Mouse (Mus musculus) liver, embryonic 16.5 days (tissue): ENCODE measurements around the gene Hfm1. TPM values are rescaled to one million over a fixed set of nuclear protein-coding genes. Genes with fewer than 3 reads are reported as not detected.

Experiments used
- ATAC-seq: fragments of 200-750 bp; cut with Nextera tagmentation; 2 replicates; pipeline ENCODE4 v1.8.0; 2017; ENCODE audit warnings: low read depth, mild to moderate bottlenecking, moderate number of reproducible peaks, moderate library complexity
- H3K27ac ChIP-seq: fragments of 300-500 bp; sonication (generic); 2 replicates; pipeline ENCODE4 v1.5.1; 2014; ENCODE audit warnings: mild to moderate bottlenecking, low read length
- H3K27me3 ChIP-seq: fragments of 300-500 bp; sonication (generic); 2 replicates; pipeline ENCODE4 v1.6.1; 2014; ENCODE audit warnings: low read depth, low read length, mixed read lengths; ENCODE audit not compliant: control insufficient read depth, insufficient read depth
- H3K36me3 ChIP-seq: fragments of 300-500 bp; sonication (generic); 2 replicates; pipeline ENCODE4 v1.6.1; 2014; ENCODE audit warnings: mild to moderate bottlenecking; ENCODE audit not compliant: control insufficient read depth, insufficient read depth
- H3K4me1 ChIP-seq: fragments of 300-500 bp; sonication (generic); 2 replicates; pipeline ENCODE4 v1.6.1; 2014; ENCODE audit warnings: low read depth, low read length, mixed read lengths; ENCODE audit not compliant: control insufficient read depth
- H3K4me2 ChIP-seq: fragments of 300-500 bp; sonication (generic); 2 replicates; pipeline ENCODE4 v1.6.1; 2014; ENCODE audit warnings: low read depth, low read length, mixed read lengths
- H3K4me3 ChIP-seq: fragments of 300-500 bp; sonication (generic); 2 replicates; pipeline ENCODE4 v1.5.1; 2014; ENCODE audit warnings: low read depth, mild to moderate bottlenecking, low read length
- H3K9ac ChIP-seq: fragments of 300-500 bp; sonication (generic); 2 replicates; pipeline ENCODE4 v1.6.1; 2014; ENCODE audit warnings: low read depth, low read length
- H3K9me3 ChIP-seq: fragments of 300-500 bp; sonication (generic); replicated peaks from 2 replicates; pipeline ENCODE4 v1.6.1; 2016; ENCODE audit warnings: low read length; ENCODE audit not compliant: control insufficient read depth
- WGBS: fragments of 180-500 bp; shearing (Covaris S2); extraction: QIAGEN DNeasy Blood & Tissue Kit; methylation state at CpG from one replicate; pipeline ENCODE4 v1.1.7; 2014; ENCODE audit not compliant: insufficient replicate concordance; 5-methylcytosine and 5-hydroxymethylcytosine counted together
- polyA plus RNA-seq: library from polyadenylated mRNA; unstranded; fragments of >200 nt; fragmentation: Nextera tagmentation; extraction: Ambion mirVana; gene quantifications from 2 replicates; pipeline ENCODE4 v1.2.1, GENCODE M21; 2015

The Hfm1 gene
- polyA plus RNA-seq, 1 experiment from 2014 or later = 0.12 TPM

- H3K4me1 ChIP-seq = no peaks in the 10 kb centered on the region
- H3K9ac ChIP-seq = no peak overlapping the region
- H3K4me3 ChIP-seq = no peak overlapping the region
- ATAC-seq = no peak
- H3K27ac ChIP-seq = no peak overlapping the region
- H3K9me3 ChIP-seq = no peaks in the 10 kb centered on the region
- H3K27me3 ChIP-seq = no peaks in the 10 kb centered on the region
- H3K36me3 ChIP-seq = no peaks in the 10 kb centered on the region
- 61% methylated on average over 4 of the region's 4 CpGs for WGBS
- H3K4me2 ChIP-seq = no peak overlapping the region
Observed at GRCm38 (mm10) chr5:106885517-106885916, 40.6 kb downstream of the Hfm1 start.

DNA sequence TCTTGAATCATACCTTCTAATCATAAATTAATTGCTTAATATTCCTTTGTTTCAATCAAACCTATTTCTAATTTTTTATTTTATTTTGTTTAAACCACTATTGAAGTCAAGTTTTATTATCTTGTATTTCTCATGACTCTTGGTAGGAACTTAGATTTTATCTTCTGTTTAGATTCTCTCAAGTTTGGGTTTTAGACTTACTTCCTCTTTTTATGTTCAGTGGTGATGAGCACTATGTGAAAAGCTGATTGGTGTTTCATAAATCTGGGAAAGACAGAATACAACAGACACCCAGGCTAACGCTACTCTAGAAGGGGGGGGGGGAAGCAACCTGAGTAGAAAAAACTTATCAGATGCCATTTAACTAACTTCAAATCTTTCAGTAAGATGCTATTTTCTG lies 49.7 kb downstream of the Hfm1 start:
- ATAC-seq = no peak
- Histone ChIP-seq H3K4me2 (no peak overlapping the region), H3K36me3 (no peaks in the 10 kb centered on the region), H3K27ac (no peak overlapping the region), H3K27me3 (no peaks in the 10 kb centered on the region), H3K9me3 (no peaks in the 10 kb centered on the region), H3K4me1 (no peaks in the 10 kb centered on the region), H3K4me3 (no peak overlapping the region), H3K9ac (no peak overlapping the region)
- 21% methylated on average over 1 of the region's 1 CpGs for WGBS

DNA sequence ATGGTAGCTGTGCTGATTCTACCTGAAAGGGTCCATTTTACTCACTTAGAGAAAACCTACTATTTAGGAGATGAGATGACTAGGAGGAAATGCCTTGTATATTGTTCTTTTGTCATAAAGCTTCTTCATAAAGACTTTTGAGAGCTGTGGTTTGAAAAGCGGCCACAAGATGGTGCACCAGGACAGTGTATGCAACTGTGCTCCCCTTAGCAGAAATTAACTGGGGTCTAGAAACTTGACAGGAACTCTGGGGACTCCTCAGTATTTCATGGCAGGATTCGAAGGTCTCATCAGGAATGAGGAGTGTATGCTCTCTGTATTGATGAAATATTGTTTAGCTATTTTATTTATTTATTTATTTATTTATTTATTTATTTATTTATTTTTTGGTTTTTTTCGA lies 65.7 kb downstream of the Hfm1 start:
- no peak for ATAC-seq
- H3K27me3 ChIP-seq = no peaks in the 10 kb centered on the region
- no peaks in the 10 kb centered on the region for H3K9me3 ChIP-seq
- no peak overlapping the region for H3K9ac ChIP-seq
- no peaks in the 10 kb centered on the region for H3K36me3 ChIP-seq
- 22% methylated on average over 3 of the region's 3 CpGs for WGBS
- H3K4me1 ChIP-seq = no peaks in the 10 kb centered on the region
- no peak overlapping the region for H3K27ac ChIP-seq
- no peak overlapping the region for H3K4me2 ChIP-seq
- H3K4me3 ChIP-seq = no peak overlapping the region

- Histone ChIP-seq H3K4me2 (no peak overlapping the region), H3K36me3 (no peaks in the 10 kb centered on the region), H3K4me1 (no peaks in the 10 kb centered on the region), H3K27me3 (no peaks in the 10 kb centered on the region), H3K9me3 (no peaks in the 10 kb centered on the region), H3K9ac (no peak overlapping the region), H3K27ac (no peak overlapping the region), H3K4me3 (no peak overlapping the region)
- WGBS = 62% methylated on average over 3 of the region's 3 CpGs
- ATAC-seq = no peak
Observed at GRCm38 (mm10) chr5:106853284-106853683, 72.8 kb downstream of the Hfm1 start.

DNA sequence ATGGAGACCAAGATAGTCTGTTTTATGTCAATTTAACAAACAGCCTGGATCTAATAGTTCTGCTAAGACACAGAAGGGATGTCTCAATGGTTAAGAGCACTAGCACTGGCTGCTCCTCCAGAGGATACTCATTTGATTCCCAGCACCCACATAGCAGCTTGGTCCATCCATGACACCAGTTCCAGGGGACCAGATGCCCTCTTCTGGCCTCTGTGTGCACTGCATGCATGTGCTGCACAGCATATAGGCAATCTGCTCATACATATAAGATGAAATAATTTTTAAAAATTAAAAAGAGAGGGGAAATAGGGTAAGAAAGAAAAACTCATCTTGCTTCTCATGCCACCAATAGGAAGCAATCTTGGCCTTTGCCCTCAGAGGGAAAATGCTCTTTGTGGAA lies 79.1 kb downstream of the Hfm1 start:
- ATAC-seq = no peak
- H3K4me3 ChIP-seq = no peak overlapping the region
- H3K4me1 ChIP-seq = no peaks in the 10 kb centered on the region
- H3K36me3 ChIP-seq = no peaks in the 10 kb centered on the region
- no peaks in the 10 kb centered on the region for H3K27me3 ChIP-seq
- no peak overlapping the region for H3K27ac ChIP-seq
- no peaks in the 10 kb centered on the region for H3K9me3 ChIP-seq
- H3K9ac ChIP-seq = no peak overlapping the region
- H3K4me2 ChIP-seq = no peak overlapping the region

GRCm38 (mm10) chr5:106843906-106844305 lies 82.2 kb downstream of the Hfm1 start:
- Histone ChIP-seq H3K27me3 (no peaks in the 10 kb centered on the region), H3K4me3 (no peak overlapping the region), H3K4me1 (no peaks in the 10 kb centered on the region), H3K36me3 (no peaks in the 10 kb centered on the region), H3K27ac (no peak overlapping the region), H3K4me2 (no peak overlapping the region), H3K9me3 (no peaks in the 10 kb centered on the region), H3K9ac (no peak overlapping the region)
- 50% methylated on average over 2 of the region's 2 CpGs for WGBS
- no peak for ATAC-seq

GRCm38 (mm10) chr5:106833025-106833424 lies 93.1 kb downstream of the Hfm1 start:
- H3K36me3 ChIP-seq = no peaks in the 10 kb centered on the region
- no peak for ATAC-seq
- H3K4me3 ChIP-seq = no peak overlapping the region
- WGBS = 51% methylated on average over 7 of the region's 7 CpGs
- H3K9ac ChIP-seq = no peak overlapping the region
- no peak overlapping the region for H3K4me2 ChIP-seq
- H3K4me1 ChIP-seq = no peaks in the 10 kb centered on the region
- no peaks in the 10 kb centered on the region for H3K27me3 ChIP-seq
- H3K9me3 ChIP-seq = no peaks in the 10 kb centered on the region
- no peak overlapping the region for H3K27ac ChIP-seq

DNA sequence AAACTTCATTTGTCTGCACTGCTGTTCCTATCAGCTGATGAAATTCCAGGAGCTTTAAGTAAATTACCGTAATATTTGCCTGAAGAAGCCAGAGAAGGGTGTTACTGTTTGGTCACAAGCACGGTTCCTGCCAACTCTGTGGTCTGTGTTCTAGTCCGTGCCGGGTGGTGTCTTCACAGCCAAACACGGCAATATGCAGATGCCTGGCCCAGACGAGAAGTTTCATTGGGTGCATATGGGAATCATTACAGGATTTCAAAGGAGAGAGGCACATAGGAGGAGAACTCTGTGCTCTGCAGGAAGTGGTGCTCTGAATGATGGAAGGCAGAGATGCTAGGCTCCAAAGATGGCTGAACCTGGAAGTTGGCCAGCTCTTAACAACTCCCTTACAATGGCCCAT lies 94.7 kb downstream of the Hfm1 start:
- Histone ChIP-seq H3K9ac (no peak overlapping the region), H3K9me3 (no peaks in the 10 kb centered on the region), H3K27ac (no peak overlapping the region), H3K4me2 (no peak overlapping the region), H3K4me3 (no peak overlapping the region), H3K36me3 (no peaks in the 10 kb centered on the region), H3K27me3 (no peaks in the 10 kb centered on the region), H3K4me1 (no peaks in the 10 kb centered on the region)
- WGBS = 69% methylated on average over 6 of the region's 6 CpGs
- no peak for ATAC-seq

GRCm38 (mm10) chr5:106830775-106831174 lies 95.3 kb downstream of the Hfm1 start:
- no peak overlapping the region for H3K9ac ChIP-seq
- H3K4me2 ChIP-seq = no peak overlapping the region
- no peaks in the 10 kb centered on the region for H3K9me3 ChIP-seq
- ATAC-seq = no peak
- 45% methylated on average over 4 of the region's 4 CpGs for WGBS
- H3K27ac ChIP-seq = no peak overlapping the region
- no peaks in the 10 kb centered on the region for H3K4me1 ChIP-seq
- no peaks in the 10 kb centered on the region for H3K27me3 ChIP-seq
- no peak overlapping the region for H3K4me3 ChIP-seq
- no peaks in the 10 kb centered on the region for H3K36me3 ChIP-seq

DNA sequence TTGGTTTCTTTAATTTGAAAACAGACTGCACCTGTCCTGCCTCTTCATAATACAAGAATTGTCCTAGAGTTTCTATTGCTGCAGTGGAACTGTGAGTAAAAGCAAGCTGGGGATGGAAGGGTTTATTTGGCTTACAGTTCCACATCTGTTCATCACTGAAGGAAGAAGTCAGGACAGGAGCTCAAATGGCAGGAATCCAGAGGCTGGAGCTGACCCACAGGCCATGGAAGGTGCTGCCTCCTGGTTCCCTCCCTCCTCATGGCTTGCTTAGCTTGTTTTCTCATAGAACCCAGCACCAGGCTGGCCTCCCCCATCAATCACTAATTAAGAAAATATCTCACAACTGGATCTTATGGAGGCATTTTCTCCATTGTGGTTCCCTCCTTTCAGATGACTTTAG lies 99.4 kb downstream of the Hfm1 start:
- ATAC-seq = no peak
- Histone ChIP-seq H3K36me3 (no peaks in the 10 kb centered on the region), H3K27me3 (no peaks in the 10 kb centered on the region), H3K27ac (no peak overlapping the region), H3K4me1 (no peaks in the 10 kb centered on the region), H3K4me2 (no peak overlapping the region), H3K9ac (no peak overlapping the region), H3K4me3 (no peak overlapping the region), H3K9me3 (no peaks in the 10 kb centered on the region)
